Mouse (Mus musculus): ENCODE data around the gene Stard9. TPM values are rescaled to one million over a fixed set of nuclear protein-coding genes. Genes with fewer than 3 reads are reported as not detected.

The Stard9 gene
- polyA plus RNA-seq (2014; fragmentation: Nextera tagmentation; extraction: Ambion mirVana) = 6.2 and 6.8 TPM in 2 replicates

GRCm38 (mm10) chr2:120628886-120629735 lies at the start of gene Stard9:
Stard9 (plus strand) TSS chr2:120629121.
- DNase-seq (ENCODE audit: low spot score) (peak; percentile 93), ATAC-seq (replicated peaks; ENCODE audit: low FRiP score, low TSS enrichment, low read depth) (peak; percentile 100)
- Histone ChIP-seq H3K9me3 (ENCODE audit: control insufficient read depth, low read length) (no peaks in the 10 kb centered on the region), H3K36me3 (ENCODE audit: control insufficient read depth, insufficient read depth, low read length) (no peaks in the 10 kb centered on the region), H3K4me2 (ENCODE audit: low read length) (peak within 1 kb of the TSS; percentile 61), H3K27me3 (replicated peaks; ENCODE audit: control insufficient read depth, insufficient read depth, low read length) (no peaks in the 10 kb centered on the region), H3K27ac (ENCODE audit: low read depth) (peak within 1 kb of the TSS; percentile 52; the same call in 1 of the 2 replicates), H3K4me3 (ENCODE audit: low read depth, low read length) (peak within 1 kb of the TSS; percentile 50), H3K4me1 (replicated peaks; ENCODE audit: control insufficient read depth, insufficient read depth, low read length) (no peaks in the 10 kb centered on the region), H3K9ac (ENCODE audit: low read length) (peak within 1 kb of the TSS; percentile 48)
- WGBS = 3% methylated on average over 36 of the region's 36 CpGs

- H3K36me3 ChIP-seq (ENCODE audit: control insufficient read depth, insufficient read depth, low read length) = peaks cover 62% of the 10 kb centered on the region
- no peak overlapping the region for H3K4me2 ChIP-seq (ENCODE audit: low read length)
- no peak overlapping the region for H3K9ac ChIP-seq (ENCODE audit: low read length)
- H3K27ac ChIP-seq (ENCODE audit: low read depth) = no peak overlapping the region
- ATAC-seq (replicated peaks; ENCODE audit: low FRiP score, low TSS enrichment, low read depth) (no peak), DNase-seq (ENCODE audit: low spot score) (no peak)
- H3K27me3 ChIP-seq (replicated peaks; ENCODE audit: control insufficient read depth, insufficient read depth, low read length) = no peaks in the 10 kb centered on the region
- no peak overlapping the region for H3K4me3 ChIP-seq (ENCODE audit: low read depth, low read length)
- H3K9me3 ChIP-seq (ENCODE audit: control insufficient read depth, low read length) = no peaks in the 10 kb centered on the region
- 86% methylated on average over 5 of the region's 5 CpGs for WGBS
- H3K4me1 ChIP-seq (replicated peaks; ENCODE audit: control insufficient read depth, insufficient read depth, low read length) = no peaks in the 10 kb centered on the region
Observed at GRCm38 (mm10) chr2:120589759-120590158, 39.2 kb upstream of the Stard9 start.

- Histone ChIP-seq H3K4me3 (ENCODE audit: low read depth, low read length) (no peak overlapping the region), H3K4me2 (ENCODE audit: low read length) (no peak overlapping the region), H3K9ac (ENCODE audit: low read length) (no peak overlapping the region), H3K36me3 (ENCODE audit: control insufficient read depth, insufficient read depth, low read length) (peaks cover 63% of the 10 kb centered on the region), H3K27ac (ENCODE audit: low read depth) (no peak overlapping the region), H3K9me3 (ENCODE audit: control insufficient read depth, low read length) (no peaks in the 10 kb centered on the region), H3K4me1 (replicated peaks; ENCODE audit: control insufficient read depth, insufficient read depth, low read length) (no peaks in the 10 kb centered on the region), H3K27me3 (replicated peaks; ENCODE audit: control insufficient read depth, insufficient read depth, low read length) (no peaks in the 10 kb centered on the region)
- no peak for ATAC-seq (replicated peaks; ENCODE audit: low FRiP score, low TSS enrichment, low read depth)
- 97% methylated on average over 1 of the region's 1 CpGs for WGBS
- no peak for DNase-seq (ENCODE audit: low spot score)
Observed at GRCm38 (mm10) chr2:120592227-120592626, 36.7 kb upstream of the Stard9 start.

- Histone ChIP-seq H3K36me3 (ENCODE audit: control insufficient read depth, insufficient read depth, low read length) (peaks cover 86% of the 10 kb centered on the region), H3K27ac (ENCODE audit: low read depth) (no peak overlapping the region), H3K9ac (ENCODE audit: low read length) (no peak overlapping the region), H3K4me1 (replicated peaks; ENCODE audit: control insufficient read depth, insufficient read depth, low read length) (no peaks in the 10 kb centered on the region), H3K4me3 (ENCODE audit: low read depth, low read length) (no peak overlapping the region), H3K27me3 (replicated peaks; ENCODE audit: control insufficient read depth, insufficient read depth, low read length) (no peaks in the 10 kb centered on the region), H3K4me2 (ENCODE audit: low read length) (no peak overlapping the region), H3K9me3 (ENCODE audit: control insufficient read depth, low read length) (no peaks in the 10 kb centered on the region)
- DNase-seq (ENCODE audit: low spot score) (no peak), ATAC-seq (replicated peaks; ENCODE audit: low FRiP score, low TSS enrichment, low read depth) (no peak)
- 94% methylated on average over 2 of the region's 2 CpGs for WGBS
Observed at GRCm38 (mm10) chr2:120597734-120598133, 31.2 kb upstream of the Stard9 start.

GRCm38 (mm10) chr2:120599506-120599905 lies 29.4 kb upstream of the Stard9 start:
- no peaks in the 10 kb centered on the region for H3K9me3 ChIP-seq (ENCODE audit: control insufficient read depth, low read length)
- H3K4me3 ChIP-seq (ENCODE audit: low read depth, low read length) = no peak overlapping the region
- no peaks in the 10 kb centered on the region for H3K4me1 ChIP-seq (replicated peaks; ENCODE audit: control insufficient read depth, insufficient read depth, low read length)
- no peak overlapping the region for H3K9ac ChIP-seq (ENCODE audit: low read length)
- peaks cover 74% of the 10 kb centered on the region for H3K36me3 ChIP-seq (ENCODE audit: control insufficient read depth, insufficient read depth, low read length)
- no peak for ATAC-seq (replicated peaks; ENCODE audit: low FRiP score, low TSS enrichment, low read depth)
- no peaks in the 10 kb centered on the region for H3K27me3 ChIP-seq (replicated peaks; ENCODE audit: control insufficient read depth, insufficient read depth, low read length)
- no peak overlapping the region for H3K4me2 ChIP-seq (ENCODE audit: low read length)
- no peak for DNase-seq (ENCODE audit: low spot score)
- H3K27ac ChIP-seq (ENCODE audit: low read depth) = no peak overlapping the region
- 94% methylated on average over 4 of the region's 4 CpGs for WGBS

- ATAC-seq (replicated peaks; ENCODE audit: low FRiP score, low TSS enrichment, low read depth) (no peak), DNase-seq (ENCODE audit: low spot score) (no peak)
- 85% methylated on average over 6 of the region's 6 CpGs for WGBS
Observed at GRCm38 (mm10) chr2:120606021-120606690, 22.8 kb upstream of the Stard9 start.

GRCm38 (mm10) chr2:120608830-120609723 lies 19.8 kb upstream of the Stard9 start, which contains the start of the genes Haus2 and Lrrc57:
Haus2 (plus strand) TSS chr2:120609383.
Lrrc57 (minus strand) TSS chr2:120609520.
- DNase-seq (ENCODE audit: low spot score) (peak; percentile 98), ATAC-seq (replicated peaks; ENCODE audit: low FRiP score, low TSS enrichment, low read depth) (peak; percentile 97)
- Histone ChIP-seq H3K9ac (ENCODE audit: low read length) (peak within 1 kb of the TSS; percentile 69), H3K27me3 (replicated peaks; ENCODE audit: control insufficient read depth, insufficient read depth, low read length) (no peaks in the 10 kb centered on the region), H3K4me2 (ENCODE audit: low read length) (peak within 1 kb of the TSS; percentile 83), H3K4me3 (ENCODE audit: low read depth, low read length) (peak within 1 kb of the TSS; percentile 95), H3K9me3 (ENCODE audit: control insufficient read depth, low read length) (no peaks in the 10 kb centered on the region), H3K4me1 (replicated peaks; ENCODE audit: control insufficient read depth, insufficient read depth, low read length) (peaks cover 12% of the 10 kb centered on the region), H3K36me3 (ENCODE audit: control insufficient read depth, insufficient read depth, low read length) (peaks cover 16% of the 10 kb centered on the region), H3K27ac (ENCODE audit: low read depth) (peak within 1 kb of the TSS; percentile 85)
- WGBS = under 1% methylated on average over 52 of the region's 52 CpGs

More at GRCm38 (mm10) chr2:120606021-120606690, 22.8 kb upstream of the Stard9 start:
- Histone ChIP-seq H3K4me3 (ENCODE audit: low read depth, low read length) (no peak overlapping the region), H3K27ac (ENCODE audit: low read depth) (no peak overlapping the region), H3K9ac (ENCODE audit: low read length) (no peak overlapping the region), H3K36me3 (ENCODE audit: control insufficient read depth, insufficient read depth, low read length) (peaks cover 13% of the 10 kb centered on the region), H3K4me2 (ENCODE audit: low read length) (no peak overlapping the region), H3K27me3 (replicated peaks; ENCODE audit: control insufficient read depth, insufficient read depth, low read length) (no peaks in the 10 kb centered on the region), H3K4me1 (replicated peaks; ENCODE audit: control insufficient read depth, insufficient read depth, low read length) (peaks cover 12% of the 10 kb centered on the region), H3K9me3 (ENCODE audit: control insufficient read depth, low read length) (no peaks in the 10 kb centered on the region)

Measured in intestine, embryonic 14.5 days (tissue).